Mouse (Mus musculus): ENCODE measurements around the gene Gigyf1. TPM values are rescaled to one million over a fixed set of nuclear protein-coding genes. Genes with fewer than 3 reads are reported as not detected.

The Gigyf1 gene
- total and polyA plus RNA-seq, 3 experiments = 0.98 to 12.3 (median 5.9) TPM

DNA sequence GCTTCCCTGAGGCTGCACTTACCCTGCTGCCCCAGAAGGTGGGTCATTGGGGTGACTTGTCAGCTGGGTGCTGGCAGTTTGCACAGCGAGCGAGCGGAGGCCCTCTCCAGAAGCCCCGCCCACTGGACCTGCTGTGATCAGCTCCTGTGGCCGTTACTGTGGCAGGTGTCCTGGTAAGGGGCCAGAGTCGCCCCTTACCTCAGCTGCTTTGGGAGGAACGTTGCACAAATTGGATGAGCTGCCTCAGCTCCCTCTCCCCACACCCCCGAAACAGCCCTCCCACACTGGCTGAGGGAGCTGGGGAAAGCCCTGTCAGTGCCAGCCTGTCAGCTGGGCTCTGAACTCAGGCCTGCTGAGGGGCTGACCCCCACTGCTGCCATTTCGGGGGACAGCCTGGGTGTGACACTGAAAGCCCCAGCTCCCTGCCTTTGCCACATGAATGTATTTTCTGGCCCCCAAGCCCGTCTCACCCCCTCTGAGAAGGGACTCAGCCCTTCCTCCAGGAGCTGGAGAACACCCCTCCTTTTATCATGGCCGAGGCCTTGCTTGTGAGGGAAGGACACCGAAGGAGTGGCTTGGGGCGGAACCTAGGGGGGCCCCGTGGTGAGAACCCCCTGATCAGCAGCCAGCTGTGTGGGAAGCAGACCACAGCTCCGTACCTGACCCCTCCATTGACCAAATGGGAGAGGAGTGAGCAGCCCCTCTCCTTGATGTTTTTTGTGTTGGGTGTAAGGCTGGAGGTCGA lies 8.0 kb downstream of the Gigyf1 start:
- Histone ChIP-seq H3K36me3 (replicated peaks in 1 of 2; ENCODE audit: control insufficient read depth in 1 of 2, insufficient read depth in 1 of 2, low read length in 1 of 2) (peaks cover 80 to 90% of the 10 kb centered on the region in 2 experiments), H3K79me2 (replicated peaks; ENCODE audit: control insufficient read depth, extremely low read depth, insufficient read depth, poor library complexity, severe bottlenecking) (peaks cover 15% of the 10 kb centered on the region), H3K27me3 (replicated peaks) (no peaks in the 10 kb centered on the region), H3K4me3 (replicated peaks in 1 of 3; ENCODE audit: low read depth in 2 of 3, low read length in 2 of 3, poor library complexity in 1 of 3) (no peak overlapping the region), H3K9me3 (replicated peaks; ENCODE audit: low read length) (no peaks in the 10 kb centered on the region), H3K4me1 (ENCODE audit: control insufficient read depth in 1 of 2, insufficient read depth in 2 of 2) (peaks cover 3 to 36% of the 10 kb centered on the region in 2 experiments; a peak in 2 of 4 replicates), H3K27ac (ENCODE audit: insufficient read depth, low read depth) (no peak overlapping the region), H3K9ac (ENCODE audit: insufficient read depth, low read depth) (no peak overlapping the region), H3K4me2 (ENCODE audit: insufficient read depth, low read depth, poor library complexity, severe bottlenecking) (no peak overlapping the region)
- DNase-seq (ENCODE audit: extremely low read depth) = peak; percentile 18
- TF ChIP-seq IRF4 (IDR thresholded peaks at IDR 0.05; ENCODE audit: low read depth, low read length) (no peak), BHLHE40 (IDR thresholded peaks at IDR 0.05; ENCODE audit: low read depth, low read length) (no peak), ZMIZ1 (IDR thresholded peaks at IDR 0.05; ENCODE audit: low read depth, low read length) (0 out of 2 replicates have a peak, but pooled peaks have one; percentile 49), TCF12 (IDR thresholded peaks at IDR 0.05; ENCODE audit: low read depth, low read length) (no peak), GABPA (IDR thresholded peaks at IDR 0.05; ENCODE audit: insufficient replicate concordance, low read depth, low read length) (no peak), POLR2AphosphoS2 (IDR thresholded peaks at IDR 0.05; ENCODE audit: low read depth, low read length) (peak; percentile 23; the same call in 1 of the 2 replicates), ZC3H11A (IDR thresholded peaks at IDR 0.05; ENCODE audit: low read depth, low read length) (no peak), KAT2A (IDR thresholded peaks at IDR 0.05; ENCODE audit: insufficient replicate concordance, low read length) (no peak)
- in situ Hi-C loops (cut with MboI; ENCODE audit: low pct_ligation_motif_present, low pct_unique_long_range_greater_than_20kb, low sequenced_read_pairs) = no loop called here
- dilution Hi-C loops (cut with MboI; ENCODE audit: extremely low pct_ligation_motif_present, extremely low pct_unique_long_range_greater_than_20kb, low sequenced_read_pairs) = no loop called here

DNA sequence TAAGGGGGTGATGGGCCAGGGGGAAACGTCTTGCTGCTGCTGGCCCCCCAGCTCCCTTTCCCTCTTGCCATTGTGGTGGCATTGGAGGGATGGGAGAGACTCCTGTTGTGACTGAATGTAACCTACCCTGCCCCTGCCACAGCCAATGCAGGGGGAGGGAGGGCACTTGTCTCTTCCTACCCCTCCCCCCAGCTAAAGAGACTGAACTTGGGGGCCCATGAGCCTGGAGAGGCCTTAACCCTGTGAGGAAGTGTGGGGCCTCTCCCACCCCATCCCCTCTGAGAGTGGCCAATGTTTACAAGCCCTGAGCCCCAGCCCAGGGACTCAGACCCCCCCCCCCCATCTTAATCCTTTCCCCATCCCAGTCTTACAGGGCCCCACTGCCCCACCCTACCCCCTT lies 9.1 kb downstream of the Gigyf1 start:
- H3K27ac ChIP-seq (ENCODE audit: insufficient read depth, low read depth) = no peak overlapping the region
- TF ChIP-seq TCF12 (IDR thresholded peaks at IDR 0.05; ENCODE audit: low read depth, low read length) (no peak), BHLHE40 (IDR thresholded peaks at IDR 0.05; ENCODE audit: low read depth, low read length) (no peak), EP300 (IDR thresholded peaks at IDR 0.05; ENCODE audit: low read length) (no peak), MAFK (IDR thresholded peaks at IDR 0.05; ENCODE audit: insufficient replicate concordance, low read length) (no peak), RAD21 (IDR thresholded peaks at IDR 0.05; ENCODE audit: low read depth, low read length) (no peak), MEF2A (IDR thresholded peaks at IDR 0.05; ENCODE audit: borderline replicate concordance, low read depth, low read length) (no peak), UBTF (IDR thresholded peaks at IDR 0.05; ENCODE audit: low read depth, low read length) (no peak), MAX (IDR thresholded peaks at IDR 0.05; ENCODE audit: low read length) (no peak), NRF1 (IDR thresholded peaks at IDR 0.05; ENCODE audit: low read depth, low read length) (no peak), MYC (IDR thresholded peaks at IDR 0.05; ENCODE audit: low read depth, low read length) (no peak)
- no peak for DNase-seq (ENCODE audit: extremely low read depth)
- H3K36me3 ChIP-seq (replicated peaks in 1 of 2; ENCODE audit: control insufficient read depth in 1 of 2, insufficient read depth in 1 of 2, low read length in 1 of 2) = peaks cover 69 to 80% of the 10 kb centered on the region in 2 experiments
- dilution Hi-C loops (cut with MboI; ENCODE audit: extremely low pct_ligation_motif_present, extremely low pct_unique_long_range_greater_than_20kb, low sequenced_read_pairs) = no loop called here
- H3K4me2 ChIP-seq (ENCODE audit: insufficient read depth, low read depth, poor library complexity, severe bottlenecking) = no peak overlapping the region
- H3K27me3 ChIP-seq (replicated peaks) = no peaks in the 10 kb centered on the region
- in situ Hi-C loops (cut with MboI; ENCODE audit: low pct_ligation_motif_present, low pct_unique_long_range_greater_than_20kb, low sequenced_read_pairs) = no loop called here
- peaks cover 3 to 36% of the 10 kb centered on the region in 2 experiments; a peak in 2 of 4 replicates for H3K4me1 ChIP-seq (ENCODE audit: control insufficient read depth in 1 of 2, insufficient read depth in 2 of 2)
- H3K9ac ChIP-seq (ENCODE audit: insufficient read depth, low read depth) = no peak overlapping the region
- no peak overlapping the region for H3K4me3 ChIP-seq (replicated peaks in 1 of 3; ENCODE audit: low read depth in 2 of 3, low read length in 2 of 3, poor library complexity in 1 of 3)
- H3K79me2 ChIP-seq (replicated peaks; ENCODE audit: control insufficient read depth, extremely low read depth, insufficient read depth, poor library complexity, severe bottlenecking) = peaks cover 25% of the 10 kb centered on the region
- no peaks in the 10 kb centered on the region for H3K9me3 ChIP-seq (replicated peaks; ENCODE audit: low read length)
